Mouse (Mus musculus): Measurements from ENCODE around the gene Lsm11.

DNA sequence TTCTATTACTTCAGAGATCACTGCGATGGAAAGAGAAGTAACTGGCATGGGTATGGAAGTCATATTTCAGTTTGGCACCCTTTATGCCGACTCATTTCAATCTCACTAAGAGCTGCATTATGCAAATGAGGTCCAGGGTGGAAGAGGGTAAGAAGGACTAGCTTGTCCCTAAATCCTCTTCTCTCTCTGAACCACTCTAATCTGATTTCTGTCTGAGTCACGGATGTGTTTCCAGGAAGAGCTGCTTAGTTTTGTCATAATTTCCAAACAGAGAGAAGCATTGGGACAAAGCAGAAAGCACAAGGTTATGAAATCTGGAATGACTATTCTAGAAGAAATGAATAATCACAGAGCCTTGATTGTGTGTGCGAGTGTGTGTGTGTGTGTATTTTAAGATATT is 22.2 kb upstream of the Lsm11 start:
- no peak for TF ChIP-seq GATA1 (IDR thresholded peaks at IDR 0.05; ENCODE audit: borderline replicate concordance, low read length)
- TF ChIP-seq CTCF (IDR thresholded peaks at IDR 0.05; ENCODE audit: low read depth, low read length) = no peak
- no peak for TF ChIP-seq POLR2AphosphoS5 (IDR thresholded peaks at IDR 0.05; ENCODE audit: insufficient replicate concordance, low read depth, low read length)
- TF ChIP-seq TAL1 (conservative IDR thresholded peaks at IDR 0.05; ENCODE audit: low read depth, low read length) = no peak
- no peak for TF ChIP-seq GATA2 (IDR thresholded peaks at IDR 0.05; ENCODE audit: borderline replicate concordance, low read depth, low read length)
